Mouse (Mus musculus) midbrain, embryonic 15.5 days (tissue): ENCODE results near the gene Spz1. TPM values are rescaled to one million over a fixed set of nuclear protein-coding genes. Genes with fewer than 3 reads are reported as not detected.

Source experiments
- ATAC-seq: fragments of 200-750 bp; cut with Nextera tagmentation; replicated peaks from 2 replicates; pipeline ENCODE4 v1.8.0; 2017; ENCODE audit warnings: moderate TSS enrichment
- H3K27ac ChIP-seq: fragments of 300-500 bp; sonication (generic); 2 replicates; pipeline ENCODE4 v1.5.1; 2015; ENCODE audit warnings: mild to moderate bottlenecking, inconsistent platforms
- H3K27me3 ChIP-seq: fragments of 300-500 bp; sonication (generic); replicated peaks from 2 replicates; pipeline ENCODE4 v1.6.1; 2015; ENCODE audit warnings: inconsistent platforms
- H3K36me3 ChIP-seq: fragments of 300-500 bp; sonication (generic); replicated peaks from 2 replicates; pipeline ENCODE4 v1.6.1; 2015; ENCODE audit warnings: inconsistent platforms
- H3K4me1 ChIP-seq: fragments of 300-500 bp; sonication (generic); 2 replicates; pipeline ENCODE4 v1.6.1; 2015; ENCODE audit warnings: inconsistent platforms
- H3K4me2 ChIP-seq: fragments of 300-500 bp; sonication (generic); 2 replicates; pipeline ENCODE4 v1.6.1; 2015; ENCODE audit warnings: inconsistent platforms, mild to moderate bottlenecking, moderate library complexity
- H3K4me3 ChIP-seq: fragments of 300-500 bp; sonication (generic); 2 replicates; pipeline ENCODE4 v1.5.1; 2015; ENCODE audit warnings: mild to moderate bottlenecking, inconsistent platforms
- H3K9ac ChIP-seq: fragments of 300-500 bp; sonication (generic); 2 replicates; pipeline ENCODE4 v1.6.1; 2015; ENCODE audit warnings: mild to moderate bottlenecking, inconsistent platforms
- H3K9me3 ChIP-seq: fragments of 300-500 bp; sonication (generic); 2 replicates; pipeline ENCODE4 v1.6.1; 2016; ENCODE audit warnings: inconsistent platforms
- WGBS: fragments of 180-500 bp; shearing (Covaris S2); methylation state at CpG from one replicate; pipeline ENCODE4 v1.1.7; 2015; ENCODE audit warnings: mixed read lengths; 5-methylcytosine and 5-hydroxymethylcytosine counted together
- polyA plus RNA-seq: library from polyadenylated mRNA; unstranded; fragments of >200 nt; fragmentation: Nextera tagmentation; extraction: Ambion mirVana; gene quantifications from 2 replicates; pipeline ENCODE4 v1.2.1, GENCODE M21; 2015

Gene Spz1
- polyA plus RNA-seq, 1 experiment from 2014 or later = not detected

DNA sequence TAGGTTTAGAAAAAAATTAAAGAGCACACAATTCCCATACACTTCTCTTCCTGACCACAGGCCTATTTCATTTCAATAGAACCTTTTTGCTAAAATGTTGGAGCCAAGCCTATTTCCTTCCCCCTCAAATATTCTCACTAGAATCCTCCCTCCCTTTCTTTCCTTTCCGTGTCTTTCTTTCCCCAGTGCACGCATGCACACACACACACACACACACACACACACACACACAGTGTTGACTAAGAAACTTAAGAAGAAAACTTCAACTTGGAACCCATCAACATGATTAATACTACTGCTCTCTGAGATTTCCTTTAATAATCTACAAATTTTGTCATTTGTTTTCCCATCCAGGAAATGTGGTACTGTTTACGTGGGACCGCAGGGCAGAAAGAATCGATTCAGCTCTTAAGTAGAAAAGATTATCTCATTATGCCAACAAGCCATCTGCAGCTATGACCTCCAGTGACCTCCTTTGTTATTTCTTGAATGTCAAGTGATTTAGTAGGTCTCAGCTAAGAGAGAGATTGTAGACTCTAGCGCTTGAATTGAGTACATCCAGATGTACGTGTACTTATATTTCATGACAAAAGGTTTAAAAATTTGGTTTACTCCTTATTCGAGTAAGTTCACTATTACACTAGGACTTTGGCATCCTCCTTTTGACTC lies 19.4 kb downstream of the Spz1 start:
- 22% methylated on average over 8 of the region's 8 CpGs for WGBS
- no peak for ATAC-seq
- H3K4me3 ChIP-seq = no peak overlapping the region
- H3K4me2 ChIP-seq = no peak overlapping the region
- H3K36me3 ChIP-seq = no peaks in the 10 kb centered on the region
- H3K27ac ChIP-seq = no peak overlapping the region
- no peaks in the 10 kb centered on the region for H3K4me1 ChIP-seq
- no peak overlapping the region for H3K9ac ChIP-seq
- no peaks in the 10 kb centered on the region for H3K9me3 ChIP-seq
- H3K27me3 ChIP-seq = no peaks in the 10 kb centered on the region

DNA sequence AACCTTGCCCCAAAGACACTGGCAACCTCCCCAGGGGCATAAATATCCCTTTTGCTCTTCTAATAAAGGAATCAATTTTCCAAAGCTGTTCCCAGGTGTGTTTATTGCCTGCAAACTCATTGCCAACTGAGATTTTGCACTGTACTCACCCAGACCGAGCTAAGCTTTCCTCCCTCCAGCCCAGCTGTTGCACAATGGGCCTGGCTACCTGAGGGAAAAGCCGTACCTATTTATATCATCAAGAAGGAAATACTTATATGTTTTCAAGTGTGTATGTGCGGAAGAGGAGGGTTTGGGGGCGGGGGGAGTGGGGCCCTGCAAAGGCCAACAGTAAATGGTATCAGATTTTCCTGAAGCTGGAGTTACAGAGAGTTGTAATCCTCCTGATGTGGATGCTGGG lies 28.9 kb downstream of the Spz1 start:
- H3K27me3 ChIP-seq = no peaks in the 10 kb centered on the region
- ATAC-seq = no peak
- H3K4me3 ChIP-seq = no peak overlapping the region

DNA sequence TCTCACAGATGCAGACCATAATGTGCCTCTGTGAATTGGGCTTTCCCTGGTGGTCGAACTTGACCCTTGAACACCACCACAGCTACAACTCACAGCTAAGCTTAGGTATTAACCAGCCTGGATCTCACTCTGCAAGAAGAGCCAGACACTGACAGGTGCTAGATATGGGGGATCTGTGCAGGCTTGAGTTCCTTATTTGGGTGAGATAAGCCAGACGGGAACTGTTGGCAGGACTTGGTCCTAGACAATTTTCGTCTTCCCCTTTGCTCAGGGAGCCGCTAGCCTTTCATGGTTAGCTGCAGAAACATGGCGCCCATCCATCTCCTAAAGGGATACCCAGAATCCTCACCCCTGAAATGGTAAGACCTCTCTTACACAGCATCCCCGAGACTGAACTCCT lies 35.0 kb downstream of the Spz1 start:
- no peak overlapping the region for H3K27ac ChIP-seq
- no peak overlapping the region for H3K9ac ChIP-seq
- H3K9me3 ChIP-seq = no peaks in the 10 kb centered on the region
- WGBS = 92% methylated on average over 6 of the region's 6 CpGs
- no peak for ATAC-seq
- no peaks in the 10 kb centered on the region for H3K4me1 ChIP-seq
- no peaks in the 10 kb centered on the region for H3K36me3 ChIP-seq
- no peaks in the 10 kb centered on the region for H3K27me3 ChIP-seq
- H3K4me3 ChIP-seq = no peak overlapping the region
- no peak overlapping the region for H3K4me2 ChIP-seq

More for the DNA sequence above, 28.9 kb downstream of the Spz1 start:
- Histone ChIP-seq H3K4me1 (no peaks in the 10 kb centered on the region), H3K9me3 (no peaks in the 10 kb centered on the region), H3K4me2 (no peak overlapping the region), H3K9ac (no peak overlapping the region), H3K36me3 (no peaks in the 10 kb centered on the region), H3K27ac (no peak overlapping the region)
- WGBS = 89% methylated on average over 4 of the region's 4 CpGs

DNA sequence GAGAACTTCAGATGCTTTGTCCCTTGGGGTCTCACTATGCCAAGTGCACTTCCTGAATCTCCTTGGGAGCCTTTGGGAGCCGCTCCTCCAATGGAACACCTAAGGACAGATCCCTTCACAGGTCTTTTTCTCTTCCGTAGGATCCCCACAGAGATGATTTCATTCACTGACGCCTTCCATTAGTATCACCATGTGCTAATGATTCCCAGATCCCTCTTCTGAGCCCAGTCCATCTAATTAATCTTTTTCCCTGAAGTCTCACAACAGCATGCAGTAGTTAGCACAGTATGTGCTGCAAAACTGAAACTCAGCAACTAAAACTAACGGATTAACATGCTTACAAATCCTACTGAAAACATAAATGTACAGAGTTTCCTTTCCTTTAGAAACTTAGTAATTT lies 36.8 kb downstream of the Spz1 start:
- WGBS = 53% methylated on average over 4 of the region's 4 CpGs
- H3K4me3 ChIP-seq = no peak overlapping the region
- ATAC-seq = no peak
- no peak overlapping the region for H3K4me2 ChIP-seq
- no peaks in the 10 kb centered on the region for H3K27me3 ChIP-seq
- H3K4me1 ChIP-seq = no peaks in the 10 kb centered on the region
- H3K9ac ChIP-seq = no peak overlapping the region
- no peaks in the 10 kb centered on the region for H3K9me3 ChIP-seq
- no peak overlapping the region for H3K27ac ChIP-seq
- H3K36me3 ChIP-seq = no peaks in the 10 kb centered on the region

DNA sequence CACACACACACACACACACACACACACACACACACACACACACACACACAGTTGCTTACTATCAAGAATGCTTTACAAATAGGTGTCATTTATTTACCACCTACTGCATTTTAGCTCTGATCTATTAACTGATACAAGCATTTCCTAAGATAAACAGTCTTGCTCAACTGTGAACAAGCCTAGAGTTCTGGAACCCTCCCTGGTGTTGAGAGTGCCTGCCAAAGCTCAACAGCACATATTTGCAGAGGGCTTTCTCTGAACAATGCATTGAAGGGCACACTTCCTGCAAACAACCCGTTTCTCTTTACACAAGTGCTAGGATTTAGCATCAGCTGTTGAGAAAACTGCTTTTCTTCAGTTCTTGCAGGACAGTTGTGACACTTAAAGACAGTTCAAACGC lies 42.2 kb downstream of the Spz1 start:
- Histone ChIP-seq H3K27ac (no peak overlapping the region), H3K9me3 (no peaks in the 10 kb centered on the region), H3K4me1 (peaks cover 8% of the 10 kb centered on the region), H3K9ac (no peak overlapping the region), H3K27me3 (no peaks in the 10 kb centered on the region), H3K4me2 (no peak overlapping the region), H3K36me3 (no peaks in the 10 kb centered on the region), H3K4me3 (no peak overlapping the region)
- no peak for ATAC-seq
- whole genome bisulfite sequencing = 51% methylated on average over 2 of the region's 2 CpGs

DNA sequence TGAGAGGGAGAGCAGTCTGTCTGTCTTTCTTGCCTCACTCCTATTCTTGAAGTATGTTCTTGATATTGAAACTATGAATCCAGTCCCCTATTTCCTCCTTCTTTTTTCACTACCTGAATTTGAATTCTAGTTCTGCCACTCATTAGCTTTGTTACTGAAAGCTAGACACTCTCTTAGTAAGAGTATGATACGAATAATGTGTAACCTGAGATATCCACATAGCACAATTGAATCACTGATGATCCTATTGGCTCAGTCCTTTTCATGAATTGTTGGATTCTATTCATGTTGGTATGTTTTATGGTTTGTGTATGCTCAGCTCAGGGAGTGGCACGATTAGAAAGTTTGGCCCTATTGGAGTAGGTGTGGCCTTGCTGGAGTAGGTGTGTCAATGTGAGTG lies 43.8 kb downstream of the Spz1 start:
- Histone ChIP-seq H3K9me3 (no peaks in the 10 kb centered on the region), H3K27me3 (no peaks in the 10 kb centered on the region), H3K36me3 (no peaks in the 10 kb centered on the region), H3K4me1 (peaks cover 10% of the 10 kb centered on the region), H3K4me3 (no peak overlapping the region), H3K9ac (no peak overlapping the region), H3K27ac (no peak overlapping the region), H3K4me2 (no peak overlapping the region)
- ATAC-seq = no peak
- 85% methylated on average over 2 of the region's 2 CpGs for WGBS

DNA sequence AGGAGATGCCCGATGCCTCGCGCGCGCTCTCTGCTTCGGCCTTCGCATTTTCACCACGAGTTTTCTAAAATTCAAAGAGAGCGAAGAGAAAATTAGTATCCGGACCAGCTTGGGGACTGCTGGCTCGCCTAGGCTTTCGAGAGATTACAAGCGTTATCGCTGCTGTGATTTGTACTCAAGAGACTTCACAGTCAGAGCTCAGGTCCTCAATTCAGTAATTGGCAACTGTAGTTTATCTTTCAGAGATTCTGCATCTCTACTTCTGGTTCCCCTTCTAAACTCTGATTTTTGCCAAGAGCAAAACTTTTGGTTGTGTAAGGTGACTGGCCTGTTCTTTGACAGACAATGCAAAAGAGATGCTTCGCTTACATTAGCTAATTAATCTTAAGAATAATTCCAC lies 44.7 kb downstream of the Spz1 start:
- Histone ChIP-seq H3K36me3 (no peaks in the 10 kb centered on the region), H3K27me3 (no peaks in the 10 kb centered on the region), H3K9me3 (no peaks in the 10 kb centered on the region), H3K4me1 (peaks cover 10% of the 10 kb centered on the region), H3K27ac (peak overlapping the region; percentile 97), H3K4me3 (peak overlapping the region; percentile 95), H3K4me2 (peak overlapping the region; percentile 68), H3K9ac (peak overlapping the region; percentile 98)
- ATAC-seq = no peak; the same call in 1 of the 2 replicates
- WGBS = 4% methylated on average over 15 of the region's 15 CpGs

DNA sequence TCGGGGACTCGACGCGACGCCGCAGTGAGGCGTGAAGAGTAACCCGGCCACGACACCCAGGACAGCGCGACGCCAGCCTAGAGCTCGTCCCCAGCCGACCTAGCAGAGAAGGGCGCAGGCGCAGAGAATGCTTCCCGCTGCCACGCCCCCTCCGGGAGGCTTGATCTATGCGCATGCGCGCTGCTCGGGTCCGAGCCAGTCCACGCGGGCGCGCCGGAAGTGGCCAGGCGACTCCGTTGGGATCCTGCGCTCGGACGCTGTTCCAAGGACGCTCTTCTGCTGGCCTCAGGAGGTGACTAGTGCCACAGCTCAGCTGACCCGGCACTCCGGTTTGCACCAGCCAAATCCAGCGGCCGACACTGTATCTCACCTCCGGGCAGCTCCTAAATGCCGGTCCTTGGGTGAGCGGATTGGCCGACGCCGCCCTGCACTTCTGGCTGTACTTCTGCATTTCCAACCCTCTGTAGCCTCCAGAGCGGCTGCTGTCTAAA lies 45.2 kb downstream of the Spz1 start, which contains the start of gene Zfyve16:
TSS of gene Zfyve16 (minus strand) at position 148 of the 491 bp plus-strand sequence.
- under 1% methylated on average over 46 of the region's 46 CpGs for WGBS
- Histone ChIP-seq H3K9ac (peak within 1 kb of the TSS; percentile 98), H3K27me3 (no peaks in the 10 kb centered on the region), H3K4me3 (peak within 1 kb of the TSS; percentile 95), H3K9me3 (no peaks in the 10 kb centered on the region), H3K27ac (peak within 1 kb of the TSS; percentile 97), H3K4me2 (peak within 1 kb of the TSS; percentile 68), H3K4me1 (peaks cover 10% of the 10 kb centered on the region), H3K36me3 (no peaks in the 10 kb centered on the region)
- peak; percentile 98 for ATAC-seq

DNA sequence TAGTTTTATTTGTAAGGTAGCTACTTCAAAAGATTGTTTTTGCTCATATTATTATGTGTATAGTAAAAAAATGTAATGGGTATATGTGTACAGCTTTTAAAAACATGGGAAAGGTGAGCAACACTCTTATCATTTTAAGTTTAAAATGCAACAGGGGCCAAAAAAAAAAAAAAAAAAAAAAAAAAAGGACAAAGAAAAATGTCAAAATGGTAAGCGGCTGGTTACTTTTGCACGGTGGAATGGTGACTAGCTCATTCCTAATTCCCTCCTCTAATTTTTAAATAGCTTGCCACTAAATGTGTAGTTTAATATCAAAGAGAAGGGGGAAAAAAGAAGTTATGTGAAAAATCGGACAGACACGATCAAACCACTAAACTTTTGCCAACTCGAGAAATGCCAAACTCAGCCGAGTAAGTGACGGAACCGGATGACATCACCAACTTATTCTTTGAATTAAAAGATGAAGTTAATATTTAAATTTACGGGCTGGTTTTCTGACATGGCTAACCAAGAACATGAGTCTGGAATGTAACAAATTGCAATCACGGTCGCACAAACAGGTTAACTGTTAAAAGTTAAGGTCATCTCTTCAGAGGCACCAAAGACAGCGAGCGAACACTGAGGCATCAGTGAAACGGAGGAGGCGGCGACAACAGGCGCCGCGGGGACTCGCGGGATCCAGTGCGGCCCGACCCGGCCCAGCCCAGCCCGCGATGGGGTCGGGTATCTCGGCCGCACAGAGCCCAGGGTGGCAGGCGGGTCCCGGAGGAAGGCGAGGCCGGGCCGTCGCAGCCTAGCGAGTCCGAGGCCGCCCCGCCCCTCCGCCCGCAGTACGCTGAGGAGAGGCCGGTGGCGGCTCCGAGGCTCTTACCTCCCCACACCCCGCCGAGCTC lies 45.9 kb downstream of the Spz1 start:
- H3K4me2 ChIP-seq = peak overlapping the region; percentile 68
- 2% methylated on average over 47 of the region's 47 CpGs for WGBS
- no peaks in the 10 kb centered on the region for H3K36me3 ChIP-seq
- H3K9me3 ChIP-seq = no peaks in the 10 kb centered on the region
- peaks cover 10% of the 10 kb centered on the region for H3K4me1 ChIP-seq
- H3K27me3 ChIP-seq = no peaks in the 10 kb centered on the region
- peak overlapping the region; percentile 95 for H3K4me3 ChIP-seq
- ATAC-seq = peak; percentile 93
- peak overlapping the region; percentile 98 for H3K9ac ChIP-seq
- peak overlapping the region; percentile 97 for H3K27ac ChIP-seq

Other genes starting within 250 kb of the Spz1 start
- 3.8 and 4.6 TPM in 2 replicates for gene Dhfr, start 221.4 kb downstream of the Spz1 start, polyA plus RNA-seq
- 22.9 and 24.5 TPM in 2 replicates for gene Msh3, start 221.2 kb downstream of the Spz1 start, polyA plus RNA-seq
- gene Ankrd34b, start 150.3 kb downstream of the Spz1 start, polyA plus RNA-seq = 2.2 and 2.6 TPM in 2 replicates
- gene Fam151b, start 92.2 kb downstream of the Spz1 start, polyA plus RNA-seq = 0.14 and 0.33 TPM in 2 replicates
- gene Zfyve16, start 45.3 kb downstream of the Spz1 start, polyA plus RNA-seq = 11.0 TPM in 2 replicates
- gene Serinc5, start 34.9 kb upstream of the Spz1 start, polyA plus RNA-seq = 18.1 and 18.6 TPM in 2 replicates
- gene Thbs4, start 218.6 kb upstream of the Spz1 start, polyA plus RNA-seq = 2.2 and 2.5 TPM in 2 replicates